12 mouse cellular contexts compared by ENCODE assay signal in the genomic region with DNA sequence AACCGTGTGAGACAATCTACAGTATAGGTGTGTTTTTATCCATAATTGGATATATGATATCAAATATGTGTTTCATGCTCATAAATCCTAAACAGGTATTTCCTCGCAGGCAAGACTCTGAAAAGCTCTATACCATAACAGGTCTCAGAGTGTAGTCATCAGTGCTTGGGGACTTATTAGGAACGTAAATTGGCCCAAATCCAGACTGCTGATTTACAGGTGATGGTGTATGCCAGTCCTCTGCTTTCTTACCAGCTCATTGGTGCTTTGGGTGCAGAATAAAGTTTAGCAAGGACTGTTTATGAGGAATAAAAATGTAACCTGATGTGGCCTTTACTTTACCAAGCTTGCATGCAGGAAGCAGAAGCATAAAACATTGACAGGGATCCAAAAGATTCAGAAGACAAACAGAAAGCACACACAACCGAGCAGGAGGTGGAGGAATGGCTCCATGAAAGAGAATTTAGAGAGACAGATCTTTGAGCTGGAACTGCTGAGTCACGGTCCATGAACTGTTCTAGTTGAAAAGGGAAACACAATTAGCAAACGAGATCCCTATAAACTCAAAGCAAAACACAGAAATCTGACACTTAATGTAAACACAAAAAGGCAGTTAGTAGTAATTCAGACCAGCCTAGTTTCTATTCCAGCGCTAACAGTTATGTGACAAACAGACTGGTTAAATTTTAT.
A peak's percentile ranks its signal among the peaks of the same experiment; 100 is the strongest.
DNase-seq lines count a peak whose midpoint lies in the region; ATAC-seq lines count a peak whose summit lies in the region.
"Had no signal": no experiment of that assay in that cellular context is flagged by ENCODE, and none has a peak within 500 bp of the region (broad histone marks: within the 10 kb centered on the region; RNA-seq: fewer than 3 reads in every experiment).

No protein-coding gene starts in this region.

- H3K27ac ChIP-seq in kidney, embryonic 16.5 days (ENCODE audit: low read length), result peak overlapping the region; percentile 18; the same call in 1 of the 2 replicates
- H3K27ac ChIP-seq: midbrain, embryonic 12.5 days had no signal

- H3K4me2 ChIP-seq in kidney, embryonic 16.5 days (replicated peaks; ENCODE audit: low read depth, low read length), result 0 out of 2 replicates have a peak overlapping the region, but pooled peaks have one; percentile 10
- H3K4me2 ChIP-seq: midbrain, embryonic 12.5 days had no signal

- H3K4me3 ChIP-seq in kidney, embryonic 16.5 days (ENCODE audit: low read length), result no peak overlapping the region
- H3K4me3 ChIP-seq: midbrain, embryonic 12.5 days had no signal

- no peaks in the 10 kb centered on the region for H3K27me3 ChIP-seq in kidney, embryonic 16.5 days (ENCODE audit: insufficient read depth, low read length)
- H3K27me3 ChIP-seq: midbrain, embryonic 12.5 days had no signal

- H3K9me3 ChIP-seq in kidney, embryonic 16.5 days (ENCODE audit: low read length), result no peaks in the 10 kb centered on the region
- H3K9me3 ChIP-seq: midbrain, embryonic 12.5 days had no signal

- H3K36me3 ChIP-seq in kidney, embryonic 16.5 days (ENCODE audit: insufficient read depth, low read length), result no peaks in the 10 kb centered on the region
- H3K36me3 ChIP-seq: midbrain, embryonic 12.5 days had no signal

- peaks cover 3% of the 10 kb centered on the region; the same call in 1 of the 2 replicates for H3K4me1 ChIP-seq in kidney, embryonic 16.5 days (ENCODE audit: insufficient read depth, low read length)
- H3K4me1 ChIP-seq: midbrain, embryonic 12.5 days had no signal

- peak; percentile 0 to 1 for DNase-seq in kidney, adult 8-10 months
- no peak for DNase-seq in kidney, adult 18-20 months
- DNase-seq in right cerebral cortex, postnatal 25 days, result peak; percentile 7
- no peak for DNase-seq in right cerebral cortex, postnatal 4 days
- DNase-seq in adrenal gland, postnatal 14 days, result no peak
- DNase-seq in MN1 (ENCODE audit: low spot score), result no peak
- no peak for DNase-seq in lung, adult 18-20 months
- DNase-seq: cerebellum, adult 9-10 months; lung, postnatal 10 days had no signal

- peak; percentile 89; the same call in 1 of the 2 replicates for ATAC-seq in kidney, embryonic 16.5 days (ENCODE audit: low FRiP score, low TSS enrichment)
- ATAC-seq: forebrain, embryonic 16.5 days had no signal

- 18% methylated on average over 7 of the region's 7 CpGs for WGBS in kidney, embryonic 16.5 days

- H3K9ac ChIP-seq in kidney, embryonic 16.5 days (replicated peaks; ENCODE audit: low read length), result no peak overlapping the region
- H3K9ac ChIP-seq: midbrain, embryonic 12.5 days had no signal

Comparison
In these comparisons a context has a peak if more than half of its experiments do, and no peak if none do; other contexts are left out.
1. DNase-seq: peak in kidney, adult 8-10 months (2 of 2) and right cerebral cortex, postnatal 25 days (single experiment); none in kidney, adult 18-20 months (single experiment), right cerebral cortex, postnatal 4 days (single experiment), adrenal gland, postnatal 14 days (single experiment), MN1 (single experiment) and lung, adult 18-20 months (0 of 2).